Mouse (Mus musculus): Measurements from ENCODE around the gene Mmp23.

Gene Mmp23

GRCm38 (mm10) chr4:155601091-155601996 lies 51.8 kb downstream of the Mmp23 start, which contains the start of gene Slc35e2:
Slc35e2 (plus strand) TSS chr4:155601416.
- DNase-seq = peak; percentile 92

All from right cerebral cortex, adult 18-20 months (tissue).